Mouse (Mus musculus): ENCODE data around the gene Frmd5.

The Frmd5 gene

DNA sequence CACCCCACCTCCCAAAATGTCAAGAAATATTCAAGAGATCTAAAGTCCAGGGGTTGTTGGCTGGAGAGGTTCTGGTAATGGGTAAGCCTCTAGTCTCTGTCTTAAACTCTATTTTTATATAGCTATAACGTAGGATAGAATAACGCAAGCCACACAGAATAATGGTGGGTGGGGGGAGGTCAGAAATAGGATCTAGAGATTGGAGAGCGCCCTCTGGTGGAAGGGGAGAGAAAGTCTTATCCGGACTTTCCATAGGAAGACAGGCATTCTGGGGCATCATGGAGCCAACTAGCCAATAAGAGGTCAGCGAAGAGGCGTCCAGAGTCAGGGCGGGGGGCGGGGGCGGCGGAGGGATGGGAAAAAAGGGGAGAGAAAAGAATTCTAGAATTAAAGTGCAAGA lies 111.5 kb downstream of the Frmd5 start:
- in situ Hi-C loops (cut with MboI; ENCODE audit: low sequenced_read_pairs) = no loop called here

GRCm38 (mm10) chr2:121688107-121688506 lies 118.8 kb downstream of the Frmd5 start:
- in situ Hi-C loops (cut with MboI; ENCODE audit: low sequenced_read_pairs) = no loop called here

GRCm38 (mm10) chr2:121683606-121684005 lies 123.3 kb downstream of the Frmd5 start:
- in situ Hi-C loops (cut with MboI; ENCODE audit: low sequenced_read_pairs) = no loop called here

- in situ Hi-C loops (cut with MboI; ENCODE audit: low sequenced_read_pairs) = no loop called here
Observed at GRCm38 (mm10) chr2:121682361-121682760, 124.5 kb downstream of the Frmd5 start.

GRCm38 (mm10) chr2:121679711-121680110 lies 127.2 kb downstream of the Frmd5 start:
- in situ Hi-C loops (cut with MboI; ENCODE audit: low sequenced_read_pairs) = no loop called here

- in situ Hi-C loops (cut with MboI; ENCODE audit: low sequenced_read_pairs) = no loop called here
Observed at GRCm38 (mm10) chr2:121677649-121677986, 129.3 kb downstream of the Frmd5 start.

- in situ Hi-C loops (cut with MboI; ENCODE audit: low sequenced_read_pairs) = no loop called here
Observed at GRCm38 (mm10) chr2:121676951-121677648, 129.8 kb downstream of the Frmd5 start.

DNA sequence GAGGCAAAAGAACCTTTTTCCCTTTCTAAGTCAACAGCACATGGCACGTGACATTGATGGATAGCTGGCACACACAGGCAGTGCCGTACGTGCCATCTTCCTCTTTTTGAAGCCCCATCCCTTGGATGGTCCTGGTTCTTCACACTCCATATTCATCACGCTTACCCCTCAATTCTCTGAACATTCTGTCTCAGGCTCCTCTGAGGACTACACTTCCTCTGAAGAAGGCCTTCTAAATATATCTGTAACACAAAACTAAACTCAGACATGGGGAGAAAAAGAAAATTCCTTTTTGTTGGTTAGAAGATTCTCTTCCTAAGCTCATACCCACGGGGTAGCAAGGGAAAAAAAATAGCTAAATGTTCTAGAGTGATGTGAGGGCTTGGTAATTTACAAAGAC lies 131.0 kb downstream of the Frmd5 start:
- in situ Hi-C loops (cut with MboI; ENCODE audit: low sequenced_read_pairs) = no loop called here

DNA sequence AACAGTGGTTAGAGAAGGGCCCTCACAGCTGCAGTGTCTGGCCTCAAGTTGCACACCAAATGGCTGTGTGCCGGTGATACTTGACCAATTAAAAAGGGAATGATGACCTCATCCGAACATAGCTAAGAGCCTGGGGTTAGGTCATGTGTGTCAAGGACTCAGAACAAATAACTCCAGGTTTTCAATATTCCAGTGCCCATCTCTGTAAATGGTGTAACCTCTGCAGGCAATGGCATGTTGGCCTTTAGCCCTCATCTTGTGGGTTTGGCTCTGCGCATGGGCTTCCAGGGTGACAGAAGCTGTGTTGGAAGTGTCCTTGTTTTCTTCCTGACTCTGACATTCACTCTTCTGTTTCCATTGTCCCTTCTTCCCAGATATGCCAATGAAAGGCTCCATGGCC lies 131.8 kb downstream of the Frmd5 start:
- in situ Hi-C loops (cut with MboI; ENCODE audit: low sequenced_read_pairs) = no loop called here

- in situ Hi-C loops (cut with MboI; ENCODE audit: low sequenced_read_pairs) = no loop called here
Observed at GRCm38 (mm10) chr2:121674211-121674610, 132.7 kb downstream of the Frmd5 start.

DNA sequence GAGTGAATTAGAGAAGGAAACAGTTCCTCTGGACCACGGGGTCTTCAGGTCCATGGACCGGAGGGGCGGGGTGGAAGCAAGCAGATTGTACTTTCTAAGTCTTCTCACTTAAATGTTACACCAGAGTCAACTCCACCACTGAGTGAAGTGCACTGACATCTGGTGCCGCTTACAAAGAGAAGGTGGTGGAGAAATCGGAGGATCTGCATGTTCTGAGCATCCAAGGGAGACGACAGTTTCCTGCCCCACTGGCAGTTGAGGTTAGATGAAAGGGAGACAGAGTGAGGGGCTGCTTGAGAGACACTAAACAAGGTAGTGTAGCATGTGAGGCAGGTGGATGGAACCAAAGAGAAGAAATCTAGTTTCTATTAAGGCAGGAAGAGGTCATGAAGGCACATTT lies 137.0 kb downstream of the Frmd5 start:
- in situ Hi-C loops (cut with MboI; ENCODE audit: low sequenced_read_pairs) = no loop called here

DNA sequence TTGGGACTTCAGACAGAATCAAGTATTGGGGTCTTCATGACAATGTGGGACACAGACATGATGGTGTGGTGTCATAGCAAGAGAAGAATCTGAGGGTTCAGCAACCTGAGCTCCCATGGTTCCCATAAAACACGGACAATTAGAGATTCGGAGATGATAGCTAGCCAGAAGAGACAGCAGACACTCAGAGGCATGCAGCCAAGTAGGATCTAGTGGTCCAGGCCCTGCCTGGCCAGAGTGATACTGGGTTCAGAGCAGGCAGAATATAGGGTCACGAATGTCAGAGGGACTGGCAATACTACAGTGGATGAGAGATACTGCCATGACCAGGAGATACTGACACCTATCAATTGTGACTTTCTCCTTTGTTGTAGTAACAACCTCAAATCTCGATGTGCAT lies 138.6 kb downstream of the Frmd5 start:
- in situ Hi-C loops (cut with MboI; ENCODE audit: low sequenced_read_pairs) = no loop called here

DNA sequence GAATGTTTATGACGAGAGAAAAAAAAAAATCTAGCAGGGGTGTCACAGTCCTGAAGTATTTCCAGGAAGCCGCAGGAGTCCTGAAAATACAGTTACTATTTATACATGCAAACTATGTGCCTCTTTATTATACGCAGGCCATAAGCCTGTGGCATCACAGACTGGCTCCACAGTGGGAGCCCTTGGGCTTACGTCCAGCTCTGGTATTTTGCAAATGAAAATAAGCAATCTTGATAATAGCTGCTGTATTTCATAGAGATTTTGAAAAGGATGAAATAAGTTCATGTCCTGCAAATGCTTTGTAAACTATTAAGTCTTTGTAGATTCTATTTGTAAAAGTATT lies 145.8 kb downstream of the Frmd5 start:
- in situ Hi-C loops (cut with MboI; ENCODE audit: low sequenced_read_pairs) = no loop called here

- in situ Hi-C loops (cut with MboI; ENCODE audit: low sequenced_read_pairs) = no loop called here
Observed at GRCm38 (mm10) chr2:121660461-121661159, 146.3 kb downstream of the Frmd5 start.

GRCm38 (mm10) chr2:121659350-121659749 lies 147.5 kb downstream of the Frmd5 start:
- in situ Hi-C loops (cut with MboI; ENCODE audit: low sequenced_read_pairs) = no loop called here

DNA sequence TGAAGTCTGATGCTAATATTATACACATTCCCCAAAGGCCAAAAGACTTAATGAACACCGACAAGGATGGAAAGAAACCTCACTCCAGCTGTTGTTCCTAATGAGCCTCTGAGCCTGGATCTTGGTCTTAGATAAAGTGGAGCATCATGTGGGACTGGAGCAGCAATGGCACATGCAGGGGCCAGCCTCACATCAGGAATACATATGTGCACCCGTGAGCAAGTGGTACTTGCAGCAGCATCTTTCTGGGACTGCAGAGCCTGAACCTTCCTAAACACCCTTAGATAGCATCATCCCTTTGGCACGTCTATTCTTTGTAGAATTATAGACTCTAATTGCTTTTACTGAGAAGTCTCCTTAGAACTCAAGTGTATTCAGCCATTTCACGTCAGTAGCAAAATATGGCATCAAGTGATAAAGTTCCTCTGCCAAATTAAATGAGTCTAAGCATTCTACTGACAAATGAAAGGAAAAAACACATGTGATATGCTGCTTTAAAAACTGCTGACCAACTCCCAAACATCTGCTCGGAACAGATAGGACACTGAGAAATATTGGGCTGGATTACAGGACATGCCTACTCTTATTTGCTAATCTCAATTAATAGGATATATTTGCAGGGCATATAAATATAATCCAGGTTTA lies 148.6 kb downstream of the Frmd5 start:
- in situ Hi-C loops (cut with MboI; ENCODE audit: low sequenced_read_pairs) = no loop called here

DNA sequence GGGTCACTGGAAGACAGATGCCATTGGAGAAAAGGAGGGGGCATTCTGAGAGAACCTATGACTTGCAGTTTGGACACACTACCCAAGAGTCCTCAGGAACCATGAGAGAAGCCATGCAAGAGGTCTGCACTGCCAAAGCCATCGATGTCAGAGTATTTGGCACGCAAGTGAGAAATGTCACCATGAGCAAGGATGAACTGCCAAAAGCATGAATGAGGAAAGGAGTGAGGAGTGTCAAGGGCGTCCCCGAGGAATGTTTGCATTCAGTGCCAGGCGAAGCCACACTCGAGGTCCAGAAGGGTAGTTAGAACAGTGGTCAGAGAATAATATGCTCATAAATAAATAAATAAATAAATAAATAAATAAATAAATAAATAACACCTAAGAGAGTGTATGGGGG lies 150.9 kb downstream of the Frmd5 start:
- in situ Hi-C loops (cut with MboI; ENCODE audit: low sequenced_read_pairs) = no loop called here

GRCm38 (mm10) chr2:121655106-121655505 lies 151.8 kb downstream of the Frmd5 start:
- in situ Hi-C loops (cut with MboI; ENCODE audit: low sequenced_read_pairs) = no loop called here

GRCm38 (mm10) chr2:121646528-121646927 lies 160.4 kb downstream of the Frmd5 start:
- in situ Hi-C loops (cut with MboI; ENCODE audit: low sequenced_read_pairs) = no loop called here

GRCm38 (mm10) chr2:121642934-121643333 lies 164.0 kb downstream of the Frmd5 start:
- in situ Hi-C loops (cut with MboI; ENCODE audit: low sequenced_read_pairs) = no loop called here

DNA sequence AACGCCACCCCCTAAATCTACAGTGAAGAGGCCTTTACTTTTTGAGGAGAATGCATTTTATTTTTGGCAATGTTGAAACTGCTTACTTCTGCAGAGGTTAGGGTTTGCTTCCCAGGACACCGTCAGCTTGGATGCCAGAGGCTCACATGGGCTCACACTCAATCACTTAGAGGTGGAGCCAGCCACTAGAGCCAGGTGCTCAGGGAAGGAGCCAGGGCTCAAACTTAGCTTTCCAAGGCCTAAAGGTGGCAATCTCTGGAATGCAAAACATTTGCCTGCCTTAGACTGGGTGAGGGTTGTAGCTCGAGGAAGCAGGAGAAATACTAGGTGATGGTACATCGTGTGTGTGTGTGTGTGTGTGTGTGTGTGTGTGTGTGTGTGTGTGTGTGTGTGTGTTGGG lies 174.8 kb downstream of the Frmd5 start:
- in situ Hi-C loops (cut with MboI; ENCODE audit: low sequenced_read_pairs) = no loop called here

- in situ Hi-C loops (cut with MboI; ENCODE audit: low sequenced_read_pairs) = no loop called here
Observed at GRCm38 (mm10) chr2:121630286-121630685, 176.6 kb downstream of the Frmd5 start.

Data from CH12F3 (cell line).